ENCODE assay signal across 8 mouse cellular contexts in genomic region chr11:66871701-66872100, GRCm38 (mm10). TPM values are rescaled to one million over a fixed set of nuclear protein-coding genes. Genes with fewer than 3 reads are reported as not detected.
DNase-seq lines count a peak whose midpoint lies in the region; ATAC-seq and TF ChIP-seq lines count a peak whose summit lies in the region.

No protein-coding gene starts in this region.

- no peaks in the 10 kb centered on the region for H3K4me1 ChIP-seq in heart, postnatal 0 days (ENCODE audit: control insufficient read depth, insufficient read depth)
- no peaks in the 10 kb centered on the region for H3K4me1 ChIP-seq in heart, embryonic 10.5 days

- 8% methylated on average over 5 of the region's 5 CpGs for WGBS in heart, postnatal 0 days
- 16% methylated on average over 5 of the region's 5 CpGs for WGBS in heart, embryonic 10.5 days

- DNase-seq in heart, postnatal 0 days (ENCODE audit: low spot score): peak; percentile 40
- DNase-seq in heart, embryonic 10.5 days (ENCODE audit: low spot score): no peak
- DNase-seq in 416B (ENCODE audit: low read depth): peak; percentile 66
- DNase-seq in R1 (ENCODE audit: low read depth, low spot score): peak; percentile 57
- peak; percentile 65 for DNase-seq in forelimb bud, embryonic 11.5 days (ENCODE audit: low read depth, low spot score)
- peak; percentile 58 for DNase-seq in lung, postnatal 36 days
- no peak for DNase-seq in ovary, postnatal 36 days (ENCODE audit: low spot score)
- DNase-seq in gastrocnemius, postnatal 36 days: no peak

- H3K36me3 ChIP-seq in heart, postnatal 0 days (replicated peaks; ENCODE audit: control insufficient read depth, insufficient read depth, low read length): no peaks in the 10 kb centered on the region
- H3K36me3 ChIP-seq in heart, embryonic 10.5 days: no peaks in the 10 kb centered on the region

- H3K4me3 ChIP-seq in heart, postnatal 0 days (ENCODE audit: low read depth, low read length): no peak overlapping the region
- H3K4me3 ChIP-seq in heart, embryonic 10.5 days: no peak overlapping the region

- TF ChIP-seq EP300 in heart, postnatal 0 days (IDR thresholded peaks at IDR 0.05; ENCODE audit: low read depth): no peak

- no peak overlapping the region for H3K4me2 ChIP-seq in heart, postnatal 0 days (ENCODE audit: low read depth, low read length)

- peak; percentile 65 for TF ChIP-seq CTCF in heart, postnatal 0 days (IDR thresholded peaks at IDR 0.05; ENCODE audit: low read depth)

- H3K27ac ChIP-seq in heart, postnatal 0 days (ENCODE audit: low read depth): no peak overlapping the region
- no peak overlapping the region for H3K27ac ChIP-seq in heart, embryonic 10.5 days

- intact Hi-C loops in gastrocnemius, postnatal 36 days (cut with DNase I): loop anchor here (2.0 to 5.0 kb wide), 2 partner anchors 257 to 749 kb away; no protein-coding TSS in a partner anchor

- H3K27me3 ChIP-seq in heart, postnatal 0 days (ENCODE audit: control insufficient read depth, insufficient read depth, low read length): no peaks in the 10 kb centered on the region
- H3K27me3 ChIP-seq in heart, embryonic 10.5 days (ENCODE audit: insufficient read depth, poor library complexity, severe bottlenecking): no peaks in the 10 kb centered on the region

- ATAC-seq in heart, postnatal 0 days (ENCODE audit: insufficient read depth, low read depth): no peak

- H3K9me3 ChIP-seq in heart, postnatal 0 days (replicated peaks; ENCODE audit: control insufficient read depth, low read length): no peaks in the 10 kb centered on the region
- no peaks in the 10 kb centered on the region for H3K9me3 ChIP-seq in heart, embryonic 10.5 days

- H3K9ac ChIP-seq in heart, postnatal 0 days (replicated peaks; ENCODE audit: low read depth, low read length): no peak overlapping the region

RNA-seq across cellular contexts. Expression of gene Pirt, which starts 40.1 kb away (rescaled TPM):
- total RNA-seq in heart, postnatal 0 days (2014; rRNA removed; ENCODE audit: low replicate concordance): 18.7 and 24.5 TPM in 2 replicates
- polyA plus RNA-seq in heart, postnatal 0 days (2015; fragmentation: Nextera tagmentation; extraction: Ambion mirVana): 10.5 and 15.0 TPM in 2 replicates
- 6.9 and 13.1 TPM in 2 replicates for polyA plus RNA-seq in heart, embryonic 10.5 days (2016; fragmentation: Nextera tagmentation; extraction: Ambion mirVana)
- under 1 TPM in 1 of 2 experiments, not detected in 1; 0.13 TPM for total RNA-seq in gastrocnemius, postnatal 36 days (2021)

Comparison
In these comparisons a context has a peak if more than half of its experiments do, and no peak if none do; other contexts are left out.
1. DNase-seq: peak in heart, postnatal 0 days (single experiment), 416B (single experiment), R1 (single experiment), forelimb bud, embryonic 11.5 days (single experiment) and lung, postnatal 36 days (single experiment); none in heart, embryonic 10.5 days (single experiment), ovary, postnatal 36 days (single experiment) and gastrocnemius, postnatal 36 days (0 of 2).
2. RNA of gene Pirt, which starts 40.1 kb away (total RNA-seq): 18.7 to 24.5 TPM in heart, postnatal 0 days; 0.13 TPM in gastrocnemius, postnatal 36 days; every median in the first group is over 10 times any median in the second.